7 mouse cellular contexts compared by ENCODE assay signal in the genomic region with DNA sequence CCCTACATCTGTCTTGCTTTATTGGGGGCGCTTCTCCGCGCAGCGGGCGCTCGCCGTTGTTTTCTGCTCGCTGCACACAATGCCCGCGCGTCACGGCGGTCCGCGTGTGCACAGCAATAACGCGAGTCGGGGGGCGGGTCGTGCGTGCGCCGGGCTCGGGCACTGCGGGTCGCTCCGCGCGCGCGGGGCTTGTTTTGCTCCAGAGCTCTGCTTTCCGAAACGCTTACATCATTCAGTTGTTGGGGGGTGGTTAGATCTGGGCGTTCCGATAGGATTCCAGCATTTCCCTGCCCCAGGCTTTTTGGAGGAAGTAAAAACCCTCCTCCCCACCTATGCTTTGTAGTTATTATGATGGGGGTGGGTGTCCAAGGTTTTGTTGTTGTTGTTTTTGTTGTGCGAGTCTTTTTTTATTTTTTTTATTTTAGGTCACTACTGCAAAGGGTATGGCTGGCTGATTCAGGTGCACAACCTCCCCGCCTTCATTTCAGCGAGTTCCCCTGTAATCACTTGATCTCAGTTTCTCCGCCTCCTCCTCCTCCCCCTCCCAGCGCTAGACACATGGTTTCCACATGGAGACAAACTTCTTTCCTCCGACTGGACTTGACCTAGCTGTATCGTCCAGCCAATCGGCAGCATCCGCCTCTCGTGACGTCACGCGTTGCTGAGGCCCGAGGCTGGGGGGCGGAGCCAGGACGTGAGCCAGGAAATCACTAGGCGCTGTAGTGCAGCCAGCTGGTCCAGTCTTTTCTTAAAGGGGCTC. TPM values are rescaled to one million over a fixed set of nuclear protein-coding genes. Genes with fewer than 3 reads are reported as not detected.
DNase-seq lines count a peak whose midpoint lies in the region; ATAC-seq lines count a peak whose summit lies in the region.

No protein-coding gene starts in this region.

- no peaks in the 10 kb centered on the region for H3K36me3 ChIP-seq in intestine, embryonic 15.5 days
- no peaks in the 10 kb centered on the region for H3K36me3 ChIP-seq in midbrain, embryonic 10.5 days

- peaks cover 28% of the 10 kb centered on the region for H3K4me1 ChIP-seq in intestine, embryonic 15.5 days (replicated peaks)
- peaks cover 40% of the 10 kb centered on the region for H3K4me1 ChIP-seq in midbrain, embryonic 10.5 days

- H3K27me3 ChIP-seq in intestine, embryonic 15.5 days (replicated peaks), result no peaks in the 10 kb centered on the region
- no peaks in the 10 kb centered on the region for H3K27me3 ChIP-seq in midbrain, embryonic 10.5 days (ENCODE audit: low read depth, poor library complexity, severe bottlenecking)

- peak; percentile 100 for DNase-seq in adrenal gland, adult 2 months
- DNase-seq in embryo, embryonic 11.5 days (ENCODE audit: low read depth, low spot score), result peak; percentile 98
- peak; percentile 98 to 100 for DNase-seq in gastrocnemius, postnatal 36 days
- DNase-seq in left cerebral cortex, postnatal 25 days (ENCODE audit: low spot score in 2 of 2), result peak; percentile 100
- peak; percentile 99 for DNase-seq in midbrain, embryonic 10.5 days (ENCODE audit: low spot score)
- DNase-seq in right cerebral cortex, postnatal 4 days, result peak; percentile 99

- peak overlapping the region; percentile 90 for H3K9ac ChIP-seq in intestine, embryonic 15.5 days

- WGBS in intestine, embryonic 15.5 days, result under 1% methylated on average over 52 of the region's 52 CpGs
- WGBS in midbrain, embryonic 10.5 days, result under 1% methylated on average over 52 of the region's 52 CpGs

- peak; percentile 89 for ATAC-seq in intestine, embryonic 15.5 days

- H3K9me3 ChIP-seq in intestine, embryonic 15.5 days, result no peaks in the 10 kb centered on the region
- H3K9me3 ChIP-seq in midbrain, embryonic 10.5 days (replicated peaks), result no peaks in the 10 kb centered on the region

- peak overlapping the region; percentile 95 for H3K27ac ChIP-seq in intestine, embryonic 15.5 days
- peak overlapping the region; percentile 97 for H3K27ac ChIP-seq in midbrain, embryonic 10.5 days (replicated peaks)

- peak overlapping the region; percentile 91 for H3K4me2 ChIP-seq in intestine, embryonic 15.5 days (replicated peaks)

- intact Hi-C loops in gastrocnemius, postnatal 36 days (cut with DNase I), result loop anchor here (5.0 to 10.0 kb wide), 3 partner anchors 53 to 279 kb away; a partner anchor contains a TSS
- intact Hi-C loops in left cerebral cortex, postnatal 25 days (cut with DNase I), result loop anchor here (1.0 to 2.0 kb wide), 3 partner anchors 15 to 305 kb away; no protein-coding TSS in a partner anchor

- H3K4me3 ChIP-seq in intestine, embryonic 15.5 days (replicated peaks), result peak overlapping the region; percentile 95
- peak overlapping the region; percentile 89 for H3K4me3 ChIP-seq in midbrain, embryonic 10.5 days

RNA-seq across cellular contexts. Expression of a gene that starts 3.5 kb away (rescaled TPM):
- total RNA-seq in adrenal gland, adult 2 months (2021), result 10 to 100 TPM; 29.6 to 31.1 TPM
- polyA plus RNA-seq in adrenal gland, adult 2 months (2012; rRNA removed), result 15.6 and 17.2 TPM in 2 replicates
- 10 to 100 TPM; 35.9 to 47.1 TPM for total RNA-seq in gastrocnemius, postnatal 36 days (2021)
- polyA plus RNA-seq in intestine, embryonic 15.5 days (2015; fragmentation: Nextera tagmentation; extraction: Ambion mirVana), result 34.0 and 34.5 TPM in 2 replicates
- 10 to 100 TPM; 84.1 to 84.2 TPM for total RNA-seq in left cerebral cortex, postnatal 25 days (2021)
- 19.7 and 28.5 TPM in 2 replicates for polyA plus RNA-seq in midbrain, embryonic 10.5 days (2016; fragmentation: Nextera tagmentation; extraction: Ambion mirVana)

RNA-seq across cellular contexts. Expression of a gene that starts 57.7 kb away (rescaled TPM):
- not detected for total RNA-seq in adrenal gland, adult 2 months (2021)
- polyA plus RNA-seq in adrenal gland, adult 2 months (2012; rRNA removed), result not detected in 2 replicates
- total RNA-seq in gastrocnemius, postnatal 36 days (2021), result not detected
- polyA plus RNA-seq in intestine, embryonic 15.5 days (2015; fragmentation: Nextera tagmentation; extraction: Ambion mirVana), result 1.4 TPM in 1 of 2 replicates, not detected in the other
- total RNA-seq in left cerebral cortex, postnatal 25 days (2021), result not detected
- polyA plus RNA-seq in midbrain, embryonic 10.5 days (2016; fragmentation: Nextera tagmentation; extraction: Ambion mirVana), result 2.1 and 4.3 TPM in 2 replicates

Comparison
In these comparisons a context has a peak if more than half of its experiments do, and no peak if none do; other contexts are left out.
1. Peak in every context shown above with its lines: DNase-seq, ATAC-seq, H3K4me3 ChIP-seq and H3K27ac ChIP-seq.